Mouse (Mus musculus): Measurements from ENCODE around the gene Gm20388. TPM values are rescaled to one million over a fixed set of nuclear protein-coding genes. Genes with fewer than 3 reads are reported as not detected.

The Gm20388 gene
- polyA plus RNA-seq, 1 experiment from 2014 or later = 5.5 TPM

DNA sequence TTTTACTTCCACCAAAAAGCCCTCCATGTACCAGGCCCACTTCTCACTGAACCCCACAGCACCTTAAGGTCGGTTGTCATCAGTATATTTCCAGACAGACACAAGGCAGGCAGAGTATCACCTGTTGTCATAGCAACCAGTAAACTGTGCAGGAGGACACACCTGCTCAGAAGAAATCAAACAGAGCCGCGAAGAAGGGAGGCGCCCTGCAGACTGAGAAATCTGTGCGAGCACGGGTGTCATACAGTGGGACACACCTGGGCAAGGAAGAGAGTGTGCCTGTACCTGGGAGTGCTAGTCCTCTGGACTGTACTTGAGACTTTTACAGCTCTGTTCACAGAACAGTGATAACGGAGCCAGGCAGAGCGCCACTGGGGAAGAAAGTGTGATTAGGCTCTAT lies 3798.1 kb downstream of the Gm20388 start:
- ATAC-seq (ENCODE audit: borderline replicate concordance, extremely low read depth, low FRiP score, low TSS enrichment) = no peak
- peaks cover 9% of the 10 kb centered on the region; the same call in 1 of the 2 replicates for H3K4me1 ChIP-seq
- H3K9ac ChIP-seq = no peak overlapping the region
- no peaks in the 10 kb centered on the region for H3K9me3 ChIP-seq
- H3K27ac ChIP-seq = no peak overlapping the region
- 50% methylated on average over 8 of the region's 8 CpGs for WGBS
- H3K4me3 ChIP-seq = no peak overlapping the region
- H3K36me3 ChIP-seq = no peaks in the 10 kb centered on the region
- no peak overlapping the region for H3K4me2 ChIP-seq
- peaks cover 5% of the 10 kb centered on the region; the same call in 1 of the 2 replicates for H3K27me3 ChIP-seq

DNA sequence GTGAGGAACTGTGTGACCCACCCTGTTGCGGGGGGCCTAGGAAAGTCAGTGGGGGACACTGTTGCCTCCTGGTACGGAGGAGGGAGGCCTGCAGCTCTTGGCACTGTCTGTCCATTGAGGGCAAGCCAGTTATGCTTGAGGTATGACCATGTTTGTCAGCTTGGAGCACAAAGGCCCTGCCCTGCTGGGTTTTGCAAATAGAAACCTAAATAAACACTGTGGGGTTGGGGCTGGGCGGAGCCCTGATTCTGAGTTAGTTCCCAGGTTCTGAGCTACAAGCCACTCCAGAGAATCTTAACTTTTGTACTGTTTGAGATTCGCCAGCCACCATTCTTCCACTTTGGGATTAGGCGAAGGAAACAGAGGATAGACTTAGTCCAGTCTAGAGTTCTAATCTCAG lies 3799.7 kb downstream of the Gm20388 start:
- Histone ChIP-seq H3K4me3 (no peak overlapping the region), H3K27ac (no peak overlapping the region), H3K4me1 (peaks cover 14% of the 10 kb centered on the region; the same call in 1 of the 2 replicates), H3K9me3 (no peaks in the 10 kb centered on the region), H3K9ac (no peak overlapping the region), H3K27me3 (peaks cover 5% of the 10 kb centered on the region; the same call in 1 of the 2 replicates), H3K36me3 (no peaks in the 10 kb centered on the region), H3K4me2 (no peak overlapping the region)
- ATAC-seq (ENCODE audit: borderline replicate concordance, extremely low read depth, low FRiP score, low TSS enrichment) = no peak
- WGBS = 83% methylated on average over 5 of the region's 5 CpGs

DNA sequence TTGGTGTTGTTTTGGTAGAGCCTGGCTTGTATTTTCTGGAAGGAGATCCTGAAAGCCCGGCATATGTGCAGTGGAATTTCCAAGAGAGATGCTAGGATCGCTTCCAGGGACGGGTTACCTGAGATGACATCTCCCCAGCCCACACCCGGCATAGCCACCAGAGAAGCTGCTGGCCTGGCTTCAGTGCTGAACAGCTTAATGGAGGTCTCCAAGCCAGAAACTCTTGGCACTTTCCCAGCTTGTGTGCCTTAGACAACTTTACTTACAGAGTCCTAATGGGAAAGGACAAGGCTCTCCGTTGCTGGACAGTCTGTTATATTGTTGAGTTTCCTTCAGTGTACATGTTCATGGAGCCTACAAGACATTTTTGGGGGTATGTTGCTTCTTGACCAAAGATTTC lies 3803.8 kb downstream of the Gm20388 start:
- Histone ChIP-seq H3K27ac (no peak overlapping the region), H3K36me3 (no peaks in the 10 kb centered on the region), H3K4me3 (no peak overlapping the region), H3K27me3 (no peaks in the 10 kb centered on the region), H3K4me1 (peaks cover 36% of the 10 kb centered on the region), H3K9me3 (no peaks in the 10 kb centered on the region), H3K9ac (no peak overlapping the region), H3K4me2 (no peak overlapping the region)
- no peak for ATAC-seq (ENCODE audit: borderline replicate concordance, extremely low read depth, low FRiP score, low TSS enrichment)
- WGBS = 82% methylated on average over 5 of the region's 5 CpGs

DNA sequence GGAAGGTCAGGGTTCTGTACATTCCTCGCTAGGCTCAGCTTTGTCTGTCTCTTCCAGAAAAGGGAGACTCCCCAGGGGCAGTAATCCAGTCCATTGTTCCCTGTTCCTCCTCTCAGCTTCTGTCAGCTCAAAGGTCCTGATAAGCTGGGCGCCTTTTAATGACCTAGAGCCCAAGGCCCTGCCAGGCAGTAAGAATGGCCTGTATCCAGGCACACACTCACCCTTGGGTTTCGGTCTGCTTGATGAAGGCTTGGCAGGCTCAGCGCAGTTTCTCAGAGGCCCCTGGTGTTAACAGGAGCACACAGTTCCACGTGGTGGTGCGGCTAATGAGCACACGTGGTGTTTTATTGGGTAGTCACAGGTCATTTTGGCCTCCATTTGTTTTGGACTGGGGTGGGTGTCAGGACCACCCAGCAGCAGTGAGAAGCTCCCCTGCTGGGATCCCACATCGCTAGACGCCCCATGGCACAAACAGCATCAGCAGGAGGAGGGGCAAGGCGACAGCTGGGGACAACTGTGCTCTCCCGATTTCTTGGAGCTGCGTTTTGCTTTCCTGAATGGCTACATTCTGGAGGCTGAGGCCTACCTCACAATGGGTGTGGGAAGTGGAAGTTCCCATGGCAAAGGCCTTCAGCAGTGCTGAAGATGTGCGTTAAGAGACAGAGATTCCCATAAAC lies 3805.4 kb downstream of the Gm20388 start:
- Histone ChIP-seq H3K27me3 (no peaks in the 10 kb centered on the region), H3K4me2 (no peak overlapping the region), H3K36me3 (no peaks in the 10 kb centered on the region), H3K4me1 (peaks cover 28% of the 10 kb centered on the region), H3K4me3 (no peak overlapping the region), H3K27ac (0 out of 2 replicates have a peak overlapping the region, but pooled peaks have one; percentile 1), H3K9ac (no peak overlapping the region), H3K9me3 (no peaks in the 10 kb centered on the region)
- WGBS = 46% methylated on average over 13 of the region's 13 CpGs
- peak; percentile 66; the same call in 1 of the 2 replicates for ATAC-seq (ENCODE audit: borderline replicate concordance, extremely low read depth, low FRiP score, low TSS enrichment)

DNA sequence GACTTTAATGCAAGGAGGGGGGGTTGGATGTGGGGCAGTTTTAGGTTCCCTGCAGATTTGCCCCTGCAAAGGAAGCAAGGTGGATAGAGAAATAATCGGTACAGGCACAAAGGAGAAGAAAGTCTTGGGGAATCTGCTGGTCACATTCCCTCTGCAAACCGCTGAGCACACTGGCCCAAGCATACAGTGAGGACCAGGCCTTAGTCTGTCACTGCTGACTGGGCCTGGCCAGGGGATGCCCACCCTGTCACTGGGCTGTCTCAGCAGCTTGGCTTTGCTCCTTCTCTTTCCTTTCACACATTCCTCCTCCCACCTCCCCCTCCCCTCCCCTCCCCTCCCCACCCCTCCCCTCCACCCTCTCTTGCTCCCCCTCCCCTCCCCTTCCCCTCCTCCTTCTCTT lies 3806.5 kb downstream of the Gm20388 start:
- Histone ChIP-seq H3K4me3 (no peak overlapping the region), H3K9me3 (no peaks in the 10 kb centered on the region), H3K27ac (no peak overlapping the region), H3K36me3 (no peaks in the 10 kb centered on the region), H3K4me2 (no peak overlapping the region), H3K9ac (no peak overlapping the region), H3K4me1 (peaks cover 28% of the 10 kb centered on the region), H3K27me3 (no peaks in the 10 kb centered on the region)
- 23% methylated on average over 2 of the region's 2 CpGs for WGBS
- peak; percentile 40; the same call in 1 of the 2 replicates for ATAC-seq (ENCODE audit: borderline replicate concordance, extremely low read depth, low FRiP score, low TSS enrichment)

DNA sequence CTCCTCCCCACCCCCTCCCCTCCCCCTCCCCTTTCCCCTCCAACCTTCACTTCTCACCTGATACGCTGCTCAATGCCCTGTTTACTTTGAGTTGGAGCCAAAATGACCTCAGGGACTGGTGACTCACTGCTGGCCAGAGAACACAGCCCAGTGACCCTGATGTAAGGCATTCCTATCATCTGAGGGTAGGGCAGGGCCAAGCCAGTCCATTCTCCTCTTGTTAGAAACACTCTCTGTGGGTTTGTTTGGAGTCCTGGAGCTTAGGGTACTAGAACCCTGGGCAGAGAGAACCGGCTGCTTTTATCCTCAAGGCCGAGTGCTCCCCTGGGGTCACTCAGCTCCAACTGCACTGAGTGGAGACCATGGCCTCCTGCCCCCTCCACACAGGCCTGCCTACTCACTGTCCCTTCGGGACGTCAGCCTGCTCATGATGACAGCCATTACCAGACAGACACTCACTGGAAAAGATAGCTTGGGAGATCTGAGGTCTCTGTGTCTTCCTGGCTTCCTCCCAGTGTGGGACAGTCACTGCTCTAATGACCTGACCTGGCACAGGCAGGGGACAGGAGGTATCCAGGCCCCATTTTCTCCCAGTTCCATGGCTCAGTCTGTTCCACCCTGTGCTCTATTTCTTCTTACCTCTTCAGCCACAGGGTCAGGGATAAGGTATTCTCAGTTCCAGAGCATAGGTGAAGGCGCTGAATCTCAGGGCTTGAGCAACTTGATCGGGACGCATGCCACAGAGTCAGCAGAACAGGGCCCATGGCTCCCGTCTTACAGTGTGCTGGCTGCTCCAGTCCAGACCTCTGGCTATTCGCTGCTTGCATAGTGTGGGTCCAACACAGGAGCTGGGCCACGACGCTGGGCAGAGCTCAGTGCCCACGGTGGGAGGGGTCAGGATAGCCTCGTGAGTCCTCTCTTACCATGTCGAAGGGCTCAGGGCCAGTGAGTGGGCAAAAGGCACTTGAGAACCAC lies 3807.2 kb downstream of the Gm20388 start:
- Histone ChIP-seq H3K27ac (peak overlapping the region; percentile 22), H3K9ac (no peak overlapping the region), H3K27me3 (no peaks in the 10 kb centered on the region), H3K4me2 (no peak overlapping the region), H3K4me3 (no peak overlapping the region), H3K36me3 (no peaks in the 10 kb centered on the region), H3K9me3 (no peaks in the 10 kb centered on the region), H3K4me1 (peaks cover 28% of the 10 kb centered on the region)
- 53% methylated on average over 15 of the region's 15 CpGs for WGBS
- peak; percentile 28 for ATAC-seq (ENCODE audit: borderline replicate concordance, extremely low read depth, low FRiP score, low TSS enrichment)

DNA sequence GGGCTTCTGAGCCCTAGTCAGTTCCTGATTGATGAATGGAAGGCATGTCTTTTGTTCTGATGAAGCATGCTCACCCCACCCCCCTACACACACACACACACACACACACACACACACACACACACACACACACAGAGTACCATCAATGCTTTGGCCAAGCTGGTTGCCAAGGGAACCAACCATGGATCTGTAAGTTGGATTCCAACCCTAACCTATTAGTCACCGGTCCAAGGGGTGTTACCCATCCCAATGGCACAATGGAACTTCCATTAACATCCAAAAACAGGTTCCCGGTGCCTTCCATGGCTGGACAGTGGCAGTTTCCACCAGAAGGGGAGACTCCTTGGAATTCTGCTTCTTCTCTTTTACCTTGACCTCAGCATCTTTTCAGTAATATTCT lies 3808.1 kb downstream of the Gm20388 start:
- H3K4me1 ChIP-seq = peaks cover 28% of the 10 kb centered on the region
- no peak overlapping the region for H3K27ac ChIP-seq
- no peak overlapping the region for H3K4me2 ChIP-seq
- H3K36me3 ChIP-seq = no peaks in the 10 kb centered on the region
- H3K9me3 ChIP-seq = no peaks in the 10 kb centered on the region
- H3K9ac ChIP-seq = no peak overlapping the region
- no peak for ATAC-seq (ENCODE audit: borderline replicate concordance, extremely low read depth, low FRiP score, low TSS enrichment)
- WGBS = 92% methylated on average over 2 of the region's 2 CpGs
- H3K4me3 ChIP-seq = no peak overlapping the region
- no peaks in the 10 kb centered on the region for H3K27me3 ChIP-seq

DNA sequence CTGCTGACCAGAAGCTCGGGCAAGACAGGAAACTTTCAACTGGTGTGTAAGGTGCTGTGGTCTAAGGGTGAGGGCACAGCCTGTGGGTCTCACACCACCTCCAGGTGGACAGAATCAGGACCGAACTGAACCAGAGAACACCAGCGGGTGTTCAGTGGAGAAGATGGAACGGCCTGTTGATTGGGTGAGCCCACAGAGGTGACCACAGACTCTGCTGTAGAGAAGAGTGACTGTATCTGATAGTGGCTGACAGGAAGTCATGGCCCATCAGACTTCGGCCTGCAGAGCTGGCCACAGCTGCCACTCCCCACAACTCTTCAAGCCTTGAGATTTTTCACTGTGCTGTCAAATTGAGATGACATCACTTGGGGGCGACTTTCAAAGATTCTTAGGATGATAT lies 3808.6 kb downstream of the Gm20388 start:
- Histone ChIP-seq H3K4me1 (peaks cover 28% of the 10 kb centered on the region), H3K4me3 (no peak overlapping the region), H3K27ac (no peak overlapping the region), H3K36me3 (no peaks in the 10 kb centered on the region), H3K9ac (no peak overlapping the region), H3K27me3 (no peaks in the 10 kb centered on the region), H3K4me2 (no peak overlapping the region), H3K9me3 (no peaks in the 10 kb centered on the region)
- ATAC-seq (ENCODE audit: borderline replicate concordance, extremely low read depth, low FRiP score, low TSS enrichment) = no peak
- 70% methylated on average over 6 of the region's 6 CpGs for WGBS

DNA sequence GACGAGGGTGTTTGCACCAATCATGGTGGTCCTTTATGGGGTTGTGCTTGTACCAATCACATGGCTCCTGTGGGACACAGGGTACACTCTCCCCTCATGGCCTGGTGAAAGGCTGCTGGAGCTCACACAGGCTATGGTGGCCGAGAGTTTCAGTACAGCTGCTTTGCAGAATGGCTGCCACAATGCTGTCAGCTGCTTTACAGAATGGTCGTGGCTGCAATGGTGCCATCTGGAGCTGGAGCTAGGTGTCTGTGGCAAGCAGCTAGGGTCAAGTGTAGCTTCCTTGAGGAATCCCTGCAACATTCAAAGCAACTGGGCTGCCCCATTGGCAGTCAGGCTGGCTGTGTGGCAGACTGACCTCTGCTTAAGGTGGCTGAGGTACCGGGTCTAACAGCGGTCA lies 3809.2 kb downstream of the Gm20388 start:
- WGBS = 53% methylated on average over 5 of the region's 5 CpGs

DNA sequence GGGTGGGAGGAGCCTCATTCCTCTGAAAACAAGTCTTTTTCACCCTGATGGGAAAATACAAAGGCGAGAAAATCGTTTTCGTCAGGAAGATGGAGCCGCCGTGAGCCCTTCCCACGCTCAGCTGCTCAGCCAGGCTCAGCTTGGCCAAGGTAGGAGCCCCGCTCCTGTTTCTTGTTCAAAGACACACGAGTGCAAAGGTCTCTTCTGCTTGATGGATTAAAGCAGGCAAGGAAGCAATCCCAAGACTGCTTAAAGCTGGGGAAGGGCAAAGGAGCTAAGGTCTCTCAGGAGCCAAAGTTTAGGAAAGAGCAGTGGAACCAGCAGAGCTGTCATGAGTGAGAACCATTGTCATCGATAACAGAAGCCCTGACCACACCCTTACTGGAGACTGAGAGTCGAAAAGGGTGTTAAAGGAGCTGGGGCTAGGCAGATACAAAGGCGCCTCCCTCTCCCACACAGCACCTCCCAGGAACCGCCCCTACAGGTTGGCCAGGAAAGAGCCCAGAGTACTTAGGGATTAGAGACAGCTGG lies 3809.9 kb downstream of the Gm20388 start:
- 23% methylated on average over 12 of the region's 12 CpGs for WGBS
- Histone ChIP-seq H3K36me3 (no peaks in the 10 kb centered on the region), H3K4me3 (no peak overlapping the region), H3K9ac (no peak overlapping the region), H3K27me3 (no peaks in the 10 kb centered on the region), H3K27ac (no peak overlapping the region), H3K9me3 (no peaks in the 10 kb centered on the region), H3K4me1 (peaks cover 22% of the 10 kb centered on the region), H3K4me2 (no peak overlapping the region)
- no peak for ATAC-seq (ENCODE audit: borderline replicate concordance, extremely low read depth, low FRiP score, low TSS enrichment)

More for the DNA sequence above, 3809.2 kb downstream of the Gm20388 start:
- ATAC-seq (ENCODE audit: borderline replicate concordance, extremely low read depth, low FRiP score, low TSS enrichment) = no peak
- no peaks in the 10 kb centered on the region for H3K36me3 ChIP-seq
- no peak overlapping the region for H3K4me2 ChIP-seq
- no peaks in the 10 kb centered on the region for H3K27me3 ChIP-seq
- no peak overlapping the region for H3K27ac ChIP-seq
- peaks cover 24% of the 10 kb centered on the region for H3K4me1 ChIP-seq
- H3K9me3 ChIP-seq = no peaks in the 10 kb centered on the region
- H3K4me3 ChIP-seq = no peak overlapping the region
- H3K9ac ChIP-seq = no peak overlapping the region

DNA sequence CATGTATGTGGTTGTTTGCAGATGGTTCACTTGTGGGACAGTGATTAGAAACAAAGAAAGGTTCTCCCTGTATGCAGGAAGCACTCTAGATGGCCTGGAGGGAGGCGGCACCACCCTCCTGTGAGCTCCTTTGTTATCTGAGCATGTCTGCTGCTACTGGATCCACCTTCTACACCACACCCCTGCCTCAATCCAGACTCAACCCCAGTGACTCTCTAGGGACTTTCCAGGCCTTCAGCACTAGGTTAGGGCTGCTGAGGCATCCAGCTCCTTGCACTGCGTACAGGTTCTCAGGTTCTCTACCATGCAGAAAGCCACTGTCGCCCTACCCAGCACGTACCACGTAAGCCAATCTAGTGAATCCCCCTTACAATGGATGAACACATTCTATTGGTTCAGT lies 3811.6 kb downstream of the Gm20388 start:
- WGBS = 88% methylated on average over 5 of the region's 5 CpGs
- H3K27me3 ChIP-seq = no peaks in the 10 kb centered on the region

DNA sequence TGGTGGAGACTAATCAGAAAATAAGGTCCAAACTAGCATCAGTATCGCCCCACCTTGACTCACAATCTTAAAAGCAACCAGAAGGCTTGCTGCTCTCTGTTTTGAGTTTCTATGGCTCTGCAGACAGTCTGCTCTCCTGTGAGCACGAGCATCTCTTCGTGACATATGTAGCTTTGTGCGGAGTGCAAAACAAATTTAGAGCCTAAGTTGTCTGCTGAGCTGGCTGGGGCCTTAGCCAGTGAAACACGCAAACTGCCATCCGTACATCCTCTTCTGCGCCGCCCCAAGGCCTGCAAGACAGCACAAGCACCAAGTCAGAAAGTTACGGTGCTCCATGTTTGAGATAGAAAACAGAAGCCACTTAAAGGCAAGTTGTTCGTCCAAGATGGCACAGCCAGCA lies 3814.1 kb downstream of the Gm20388 start:
- no peak overlapping the region for H3K9ac ChIP-seq

More for the DNA sequence above, 3811.6 kb downstream of the Gm20388 start:
- no peak overlapping the region for H3K27ac ChIP-seq
- ATAC-seq (ENCODE audit: borderline replicate concordance, extremely low read depth, low FRiP score, low TSS enrichment) = no peak
- no peaks in the 10 kb centered on the region for H3K36me3 ChIP-seq
- H3K4me2 ChIP-seq = no peak overlapping the region
- H3K9me3 ChIP-seq = no peaks in the 10 kb centered on the region
- no peak overlapping the region for H3K9ac ChIP-seq
- peaks cover 6% of the 10 kb centered on the region for H3K4me1 ChIP-seq
- no peak overlapping the region for H3K4me3 ChIP-seq

More for the DNA sequence above, 3814.1 kb downstream of the Gm20388 start:
- peaks cover 14% of the 10 kb centered on the region for H3K4me1 ChIP-seq
- no peak for ATAC-seq (ENCODE audit: borderline replicate concordance, extremely low read depth, low FRiP score, low TSS enrichment)
- H3K9me3 ChIP-seq = no peaks in the 10 kb centered on the region
- H3K4me2 ChIP-seq = no peak overlapping the region
- H3K27ac ChIP-seq = no peak overlapping the region
- 87% methylated on average over 10 of the region's 10 CpGs for WGBS
- H3K27me3 ChIP-seq = peaks cover 9% of the 10 kb centered on the region; the same call in 1 of the 2 replicates
- no peak overlapping the region for H3K4me3 ChIP-seq
- no peaks in the 10 kb centered on the region for H3K36me3 ChIP-seq

Measured in lung, embryonic 15.5 days (tissue).